Mouse (Mus musculus) gastrocnemius, postnatal 36 days (tissue): ENCODE measurements around the gene Olfr725. TPM values are rescaled to one million over a fixed set of nuclear protein-coding genes. Genes with fewer than 3 reads are reported as not detected.

ENCODE experiments used
- DNase-seq, 2 experiments: peaks; one replicate each; pipeline ENCODE4 v3.0.0; 2022
- intact Hi-C: fragments of 180-260 bp; cut with DNase I; formaldehyde crosslinking; loops from one replicate; pipeline ENCODE4 v1.15.1; 2025
- long read RNA-seq, 2 experiments: library from polyadenylated mRNA; stranded (forward); transcript quantifications; one replicate each; pipeline ENCODE4 v2.0.0; 2021
- total RNA-seq, 2 experiments: library from RNA; stranded (reverse); gene quantifications; 2 replicates each; pipeline ENCODE4 v1.2.3; 2021

Olfr725 gene
- not detected for total RNA-seq
- long read RNA-seq, experiment 1 = 0 reads
- long read RNA-seq, experiment 2 = 0 reads

DNA sequence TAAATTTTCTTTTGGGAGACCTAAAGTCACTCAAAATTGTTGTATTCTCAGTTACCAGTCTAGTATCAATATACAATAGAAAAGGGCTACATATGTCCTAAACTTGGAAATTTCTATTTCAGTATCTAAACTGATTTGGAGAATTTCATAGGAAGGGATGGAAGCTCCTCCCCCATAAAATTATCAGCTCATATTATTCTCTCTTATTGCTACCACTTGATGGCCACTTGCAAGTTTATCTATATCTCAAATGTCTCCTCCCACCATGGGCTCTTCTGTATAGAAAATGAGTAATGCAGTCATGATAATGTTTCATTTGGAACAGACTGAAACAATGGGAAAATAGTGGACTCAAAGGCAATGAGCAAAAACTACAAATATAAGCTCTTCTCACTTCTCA is at the start of gene Olfr725:
TSS of gene Olfr725 (minus strand) at position 101 of the 400 bp plus-strand sequence.
- no peak for DNase-seq

GRCm38 (mm10) chr14:50062733-50063104 is 22.5 kb upstream of the Olfr725 start:
- intact Hi-C loops = no loop called here
- DNase-seq = no peak

More for the DNA sequence above, at the start of gene Olfr725:
- intact Hi-C loops = no loop called here

DNA sequence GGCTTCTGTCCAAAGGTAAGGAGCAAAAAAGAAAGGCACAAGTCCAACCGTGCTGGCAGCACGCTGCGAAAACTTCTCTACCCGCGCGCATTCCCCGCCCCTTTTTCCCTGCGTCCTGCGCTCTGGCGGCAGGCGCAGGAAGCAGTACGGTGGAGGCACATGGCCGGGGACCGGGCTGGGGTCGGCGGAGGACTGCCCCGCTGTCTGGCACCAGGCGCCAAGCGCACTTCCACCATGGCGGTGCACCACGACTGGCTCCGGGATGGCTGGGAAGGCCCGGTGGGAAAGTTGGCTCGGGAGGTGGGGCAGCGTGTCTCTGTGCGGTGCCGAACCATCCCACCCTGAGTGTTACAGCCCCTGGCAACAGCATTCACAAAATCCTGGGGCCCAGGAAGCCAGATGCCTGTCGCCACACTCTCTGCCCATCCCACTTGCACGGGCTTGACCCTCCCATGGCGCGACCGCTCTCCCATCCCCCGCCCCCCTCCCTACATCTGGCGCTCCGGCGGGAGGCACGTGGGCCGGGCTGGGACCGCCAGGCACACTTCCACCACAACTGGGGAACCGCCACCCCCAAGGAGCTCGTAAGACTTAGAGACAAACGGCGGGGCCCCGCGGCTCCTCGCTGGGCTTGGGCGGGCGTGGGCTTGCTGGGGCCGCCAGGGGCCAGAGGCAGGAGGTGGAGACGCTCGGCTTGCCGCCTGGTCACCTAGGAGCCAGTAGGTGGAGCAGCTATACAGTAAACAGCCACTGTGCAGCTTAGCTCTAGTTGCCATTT is 22.0 kb upstream of the Olfr725 start:
- intact Hi-C loops = no loop called here
- peak; percentile 6 to 15 for DNase-seq

DNA sequence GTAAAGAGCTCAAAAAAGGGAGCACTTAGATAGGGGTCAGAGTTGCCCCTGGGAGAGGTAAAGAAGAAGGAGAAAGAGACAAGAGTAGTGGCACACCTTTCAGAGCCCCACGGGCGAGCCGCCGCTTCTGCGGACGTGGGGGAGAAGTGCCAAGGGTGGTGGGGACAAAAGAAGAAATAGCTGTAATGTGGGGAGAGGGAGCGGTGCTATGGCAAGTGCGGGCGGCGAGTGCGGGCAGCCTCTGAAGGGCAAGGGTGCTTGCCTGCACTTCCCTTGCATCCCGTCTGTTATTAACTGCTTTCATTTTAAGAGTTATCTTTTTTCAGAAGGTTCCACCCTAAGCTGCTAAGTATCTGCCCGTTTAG is 21.4 kb upstream of the Olfr725 start:
- intact Hi-C loops = no loop called here
- DNase-seq = peak in 1 of 2 experiments; percentile 4

DNA sequence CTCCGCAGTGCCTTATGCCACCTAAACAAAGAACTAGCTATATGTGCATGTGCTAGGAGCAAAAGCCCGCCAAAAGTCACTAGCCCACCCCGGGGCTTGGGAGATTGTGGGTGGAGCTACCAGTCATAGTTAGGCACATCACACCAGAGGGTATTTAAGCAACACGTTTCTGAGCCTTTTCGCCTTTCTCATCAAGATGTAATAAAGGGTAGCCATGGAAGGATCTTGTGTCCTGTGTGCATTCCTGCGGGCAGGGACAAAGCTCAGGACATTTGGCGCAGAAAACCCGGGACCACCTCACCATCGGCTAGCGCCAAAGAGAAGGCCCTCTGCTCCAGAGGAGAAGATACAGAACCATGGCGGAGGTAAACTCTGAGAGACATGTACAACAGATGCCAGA is 21.0 kb upstream of the Olfr725 start:
- intact Hi-C loops = no loop called here
- no peak for DNase-seq

DNA sequence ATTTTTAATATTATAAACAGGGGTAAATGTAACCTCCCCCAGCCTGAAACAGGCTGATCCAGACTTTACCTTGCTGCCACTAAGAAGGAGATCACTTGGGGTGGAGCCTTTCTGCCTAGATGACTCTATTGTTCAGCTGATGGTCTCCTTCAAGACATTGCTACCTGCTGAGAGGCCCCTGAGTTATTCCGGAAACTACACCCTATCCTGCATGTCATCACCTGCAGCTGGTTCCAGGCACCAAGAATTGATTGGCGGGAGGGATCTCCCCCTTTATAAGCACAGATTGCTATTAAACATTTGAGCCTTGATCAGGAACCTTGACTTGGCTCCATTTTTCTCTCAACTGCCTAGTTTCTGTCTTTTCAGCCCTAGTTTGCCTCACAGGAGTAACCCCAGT is 8.1 kb downstream of the Olfr725 start:
- intact Hi-C loops = no loop called here

GRCm38 (mm10) chr14:50031356-50031755 is 8.8 kb downstream of the Olfr725 start:
- intact Hi-C loops = no loop called here
- DNase-seq = no peak

More for the DNA sequence above, 8.1 kb downstream of the Olfr725 start:
- no peak for DNase-seq

- intact Hi-C loops = no loop called here
Observed at GRCm38 (mm10) chr14:50026371-50026770, 13.8 kb downstream of the Olfr725 start.

More at GRCm38 (mm10) chr14:50026371-50026770, 13.8 kb downstream of the Olfr725 start:
- no peak for DNase-seq

Other genes starting within 250 kb of the Olfr725 start
- gene Olfr722, start 138.4 kb downstream of the Olfr725 start, total RNA-seq = not detected
- not detected for gene Olfr723, start 108.6 kb downstream of the Olfr725 start, total RNA-seq
- gene Olfr724, start 77.1 kb downstream of the Olfr725 start, total RNA-seq = not detected
- not detected for gene Olfr726, start 50.6 kb upstream of the Olfr725 start, total RNA-seq
- gene Olfr727, start 82.8 kb upstream of the Olfr725 start, total RNA-seq = not detected
- not detected for gene Olfr728, start 102.3 kb upstream of the Olfr725 start, total RNA-seq
- not detected for gene Olfr729, start 112.5 kb upstream of the Olfr725 start, total RNA-seq
- gene Olfr730, start 147.8 kb upstream of the Olfr725 start, total RNA-seq = not detected
- gene Olfr731, start 201.5 kb upstream of the Olfr725 start, total RNA-seq = not detected
- not detected for gene Olfr732, start 243.8 kb upstream of the Olfr725 start, total RNA-seq